Mouse (Mus musculus): ENCODE results near the gene Adh1. TPM values are rescaled to one million over a fixed set of nuclear protein-coding genes. Genes with fewer than 3 reads are reported as not detected.

The Adh1 gene
- polyA plus RNA-seq, 1 experiment from 2014 or later = 86.9 TPM

DNA sequence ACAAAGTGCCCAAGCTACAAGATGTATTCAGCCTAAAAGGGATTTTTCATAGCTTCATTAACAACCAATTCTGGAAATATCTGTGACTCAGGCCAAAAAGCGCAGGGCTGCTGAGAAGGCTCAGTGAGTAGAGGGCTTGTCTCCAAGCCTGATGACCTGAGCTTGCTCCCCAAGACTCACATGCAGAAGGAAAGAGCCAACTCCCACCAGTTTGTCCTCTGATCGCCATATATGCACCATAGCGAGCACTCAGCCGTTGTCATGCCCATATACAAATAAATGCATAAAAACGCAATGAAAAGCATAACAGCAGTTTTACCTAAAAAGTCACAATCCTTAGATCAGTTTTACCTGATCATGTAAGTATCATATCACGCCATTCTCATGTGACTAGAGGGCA, 34.3 kb upstream of the Adh1 start:
- H3K27me3 ChIP-seq = no peaks in the 10 kb centered on the region
- H3K27ac ChIP-seq = no peak overlapping the region
- no peak overlapping the region for H3K4me3 ChIP-seq (replicated peaks)
- 0 out of 2 replicates have a peak, but pooled peaks cover 6% of the 10 kb centered on the region for H3K4me1 ChIP-seq
- no peaks in the 10 kb centered on the region for H3K36me3 ChIP-seq
- WGBS = 94% methylated on average over 6 of the region's 6 CpGs
- H3K9me3 ChIP-seq (replicated peaks) = no peaks in the 10 kb centered on the region
- no peak overlapping the region for H3K4me2 ChIP-seq
- no peak for ATAC-seq (replicated peaks; ENCODE audit: low FRiP score)
- no peak overlapping the region for H3K9ac ChIP-seq

- Histone ChIP-seq H3K4me2 (no peak overlapping the region), H3K27me3 (no peaks in the 10 kb centered on the region), H3K27ac (no peak overlapping the region), H3K36me3 (no peaks in the 10 kb centered on the region), H3K4me3 (replicated peaks) (no peak overlapping the region), H3K4me1 (0 out of 2 replicates have a peak, but pooled peaks cover 6% of the 10 kb centered on the region), H3K9me3 (replicated peaks) (no peaks in the 10 kb centered on the region), H3K9ac (no peak overlapping the region)
- WGBS = 95% methylated on average over 2 of the region's 2 CpGs
- ATAC-seq (replicated peaks; ENCODE audit: low FRiP score) = no peak
These were observed 33.7 kb upstream of the Adh1 start for GRCm38 (mm10) chr3:138227082-138227481.

- Histone ChIP-seq H3K27ac (no peak overlapping the region), H3K36me3 (no peaks in the 10 kb centered on the region), H3K9ac (no peak overlapping the region), H3K4me3 (replicated peaks) (no peak overlapping the region), H3K9me3 (replicated peaks) (no peaks in the 10 kb centered on the region), H3K27me3 (no peaks in the 10 kb centered on the region), H3K4me2 (no peak overlapping the region), H3K4me1 (0 out of 2 replicates have a peak, but pooled peaks cover 6% of the 10 kb centered on the region)
- WGBS = 88% methylated on average over 8 of the region's 8 CpGs
- no peak for ATAC-seq (replicated peaks; ENCODE audit: low FRiP score)
These were observed 33.0 kb upstream of the Adh1 start for GRCm38 (mm10) chr3:138227782-138228181.

DNA sequence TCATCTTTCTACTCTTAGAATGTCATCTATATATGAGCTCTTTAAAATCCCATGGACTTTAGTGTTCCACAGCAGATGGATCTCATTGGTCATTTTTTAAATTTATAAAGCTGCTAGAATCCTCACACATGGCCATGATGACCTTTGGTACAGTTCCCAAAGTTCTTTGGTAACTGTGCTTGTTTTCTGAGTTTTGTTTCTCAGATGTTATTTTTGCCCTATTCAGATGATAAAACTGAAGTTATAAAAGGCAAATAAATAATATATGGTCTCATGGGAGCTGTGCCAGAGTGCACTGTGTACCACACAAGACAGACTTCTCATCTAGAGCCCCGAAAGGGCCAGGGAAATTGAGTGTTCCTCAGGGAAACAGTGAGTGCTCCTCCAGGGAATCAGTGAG, 31.3 kb upstream of the Adh1 start:
- WGBS = 74% methylated on average over 1 of the region's 1 CpGs
- no peak overlapping the region for H3K27ac ChIP-seq
- H3K4me2 ChIP-seq = no peak overlapping the region
- no peak for ATAC-seq (replicated peaks; ENCODE audit: low FRiP score)
- H3K36me3 ChIP-seq = no peaks in the 10 kb centered on the region
- H3K27me3 ChIP-seq = no peaks in the 10 kb centered on the region
- 0 out of 2 replicates have a peak, but pooled peaks cover 4% of the 10 kb centered on the region for H3K4me1 ChIP-seq
- H3K9me3 ChIP-seq (replicated peaks) = no peaks in the 10 kb centered on the region
- H3K4me3 ChIP-seq (replicated peaks) = no peak overlapping the region
- H3K9ac ChIP-seq = no peak overlapping the region

GRCm38 (mm10) chr3:138230266-138230665, 30.5 kb upstream of the Adh1 start:
- Histone ChIP-seq H3K4me3 (replicated peaks) (no peak overlapping the region), H3K9ac (no peak overlapping the region), H3K36me3 (no peaks in the 10 kb centered on the region), H3K27ac (no peak overlapping the region), H3K9me3 (replicated peaks) (no peaks in the 10 kb centered on the region), H3K4me2 (no peak overlapping the region), H3K27me3 (no peaks in the 10 kb centered on the region), H3K4me1 (0 out of 2 replicates have a peak, but pooled peaks cover 3% of the 10 kb centered on the region)
- no peak for ATAC-seq (replicated peaks; ENCODE audit: low FRiP score)
- 88% methylated on average over 3 of the region's 3 CpGs for WGBS

DNA sequence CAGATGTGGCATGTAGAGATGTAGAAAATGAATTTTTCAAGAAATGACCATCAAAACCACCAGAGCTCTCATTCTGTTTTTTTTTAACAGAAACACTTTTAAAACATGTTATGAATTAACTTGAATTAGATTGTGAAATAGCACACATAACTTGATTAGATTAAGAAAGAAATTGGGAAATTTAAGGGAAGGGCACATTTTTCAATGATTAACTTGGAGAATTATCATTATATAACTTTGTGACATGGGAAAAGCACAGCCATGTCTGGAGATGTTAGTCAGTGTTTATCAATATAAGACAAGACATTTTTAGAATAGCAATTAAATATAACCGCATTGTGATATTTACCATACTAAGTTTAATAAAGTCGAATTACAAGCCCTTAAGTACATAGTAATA, 29.3 kb upstream of the Adh1 start:
- no peak overlapping the region for H3K4me2 ChIP-seq
- H3K4me1 ChIP-seq = no peaks in the 10 kb centered on the region
- H3K27ac ChIP-seq = no peak overlapping the region
- no peaks in the 10 kb centered on the region for H3K36me3 ChIP-seq
- H3K27me3 ChIP-seq = no peaks in the 10 kb centered on the region
- WGBS = 86% methylated on average over 2 of the region's 2 CpGs
- ATAC-seq (replicated peaks; ENCODE audit: low FRiP score) = no peak
- no peaks in the 10 kb centered on the region for H3K9me3 ChIP-seq (replicated peaks)
- no peak overlapping the region for H3K9ac ChIP-seq
- no peak overlapping the region for H3K4me3 ChIP-seq (replicated peaks)

GRCm38 (mm10) chr3:138236546-138237163, 24.1 kb upstream of the Adh1 start:
- H3K27ac ChIP-seq = peak overlapping the region; percentile 56
- H3K4me3 ChIP-seq (replicated peaks) = no peak overlapping the region
- no peaks in the 10 kb centered on the region for H3K27me3 ChIP-seq
- no peaks in the 10 kb centered on the region for H3K36me3 ChIP-seq
- WGBS = 55% methylated on average over 11 of the region's 11 CpGs
- H3K4me1 ChIP-seq = peaks cover 13% of the 10 kb centered on the region
- no peak overlapping the region for H3K9ac ChIP-seq
- no peaks in the 10 kb centered on the region for H3K9me3 ChIP-seq (replicated peaks)
- no peak overlapping the region for H3K4me2 ChIP-seq
- ATAC-seq (replicated peaks; ENCODE audit: low FRiP score) = no peak

DNA sequence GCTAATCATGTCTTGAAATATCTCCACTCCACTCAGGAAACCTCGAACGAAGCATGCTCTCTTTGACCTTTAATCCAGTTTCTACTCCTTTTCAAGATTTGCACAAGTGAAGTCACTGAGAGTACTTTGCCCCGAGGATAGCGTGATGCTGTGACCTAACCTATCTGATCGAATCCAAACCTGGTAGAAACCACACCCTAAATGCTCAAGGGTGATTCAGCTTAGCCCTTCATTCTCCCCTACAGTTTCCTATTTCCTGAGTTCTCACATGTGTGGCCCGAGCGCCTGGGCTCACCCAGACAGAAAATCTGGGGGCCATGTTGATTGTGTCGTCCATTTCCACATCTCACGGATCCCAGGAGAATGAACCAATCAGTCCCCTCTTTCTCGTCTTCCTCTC, 22.7 kb upstream of the Adh1 start:
- no peaks in the 10 kb centered on the region for H3K27me3 ChIP-seq
- H3K9ac ChIP-seq = no peak overlapping the region
- no peak overlapping the region for H3K4me3 ChIP-seq (replicated peaks)
- H3K36me3 ChIP-seq = no peaks in the 10 kb centered on the region
- H3K4me1 ChIP-seq = peaks cover 21% of the 10 kb centered on the region
- no peak overlapping the region for H3K27ac ChIP-seq
- H3K4me2 ChIP-seq = no peak overlapping the region
- WGBS = 79% methylated on average over 10 of the region's 10 CpGs
- H3K9me3 ChIP-seq (replicated peaks) = no peaks in the 10 kb centered on the region
- no peak for ATAC-seq (replicated peaks; ENCODE audit: low FRiP score)

GRCm38 (mm10) chr3:138239461-138239860, 21.3 kb upstream of the Adh1 start:
- no peaks in the 10 kb centered on the region for H3K36me3 ChIP-seq
- H3K4me2 ChIP-seq = no peak overlapping the region
- H3K9ac ChIP-seq = no peak overlapping the region
- no peak for ATAC-seq (replicated peaks; ENCODE audit: low FRiP score)
- 86% methylated on average over 6 of the region's 6 CpGs for WGBS
- no peaks in the 10 kb centered on the region for H3K9me3 ChIP-seq (replicated peaks)
- H3K27ac ChIP-seq = no peak overlapping the region
- H3K27me3 ChIP-seq = no peaks in the 10 kb centered on the region
- no peak overlapping the region for H3K4me3 ChIP-seq (replicated peaks)
- peaks cover 22% of the 10 kb centered on the region for H3K4me1 ChIP-seq

DNA sequence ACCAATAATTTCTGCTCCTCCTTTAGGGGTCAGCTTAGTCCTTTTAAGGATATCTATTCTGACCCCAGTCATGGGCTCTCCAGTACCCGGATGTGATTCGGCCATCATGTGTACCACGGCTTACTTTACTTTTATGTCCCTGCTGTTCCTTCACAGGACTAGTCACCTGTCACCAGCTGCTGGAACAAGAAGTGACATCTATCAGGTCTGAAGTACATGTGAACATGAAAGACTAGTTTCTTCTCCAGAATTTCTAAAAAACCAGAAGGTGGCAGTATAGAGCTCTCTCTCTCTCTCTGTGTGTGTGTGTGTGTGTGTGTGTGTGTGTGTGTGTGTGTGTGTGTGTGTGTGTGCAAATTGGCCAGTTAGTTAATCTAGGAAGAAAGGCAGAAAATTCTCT, 20.4 kb upstream of the Adh1 start:
- Histone ChIP-seq H3K4me3 (replicated peaks) (no peak overlapping the region), H3K27me3 (no peaks in the 10 kb centered on the region), H3K4me1 (peaks cover 25% of the 10 kb centered on the region), H3K4me2 (no peak overlapping the region), H3K9me3 (replicated peaks) (no peaks in the 10 kb centered on the region), H3K36me3 (no peaks in the 10 kb centered on the region), H3K27ac (no peak overlapping the region), H3K9ac (no peak overlapping the region)
- WGBS = 76% methylated on average over 3 of the region's 3 CpGs
- no peak for ATAC-seq (replicated peaks; ENCODE audit: low FRiP score)

GRCm38 (mm10) chr3:138240942-138241341, 19.8 kb upstream of the Adh1 start:
- H3K9ac ChIP-seq = no peak overlapping the region
- H3K4me3 ChIP-seq (replicated peaks) = no peak overlapping the region

DNA sequence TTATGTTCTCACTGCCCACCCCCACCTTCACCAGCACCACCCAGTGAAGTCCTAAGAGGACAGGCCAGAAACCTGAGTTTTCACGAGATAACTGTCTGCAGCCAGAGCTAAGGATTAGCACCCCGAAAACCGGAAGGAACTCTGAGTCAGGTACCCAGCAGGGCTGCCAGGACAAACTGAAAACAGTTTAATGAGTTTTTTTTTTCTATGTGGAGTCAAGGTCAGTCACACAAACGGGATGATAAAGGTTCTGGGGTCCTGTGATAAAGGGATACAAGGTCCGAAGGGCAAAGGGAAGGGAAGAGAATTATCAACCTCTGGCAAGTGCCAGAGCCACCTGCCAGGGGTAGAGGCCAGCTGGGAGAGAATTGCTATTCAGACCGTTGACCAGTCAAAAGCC, 19.4 kb upstream of the Adh1 start:
- H3K9ac ChIP-seq = no peak overlapping the region
- no peak overlapping the region for H3K4me2 ChIP-seq
- no peaks in the 10 kb centered on the region for H3K36me3 ChIP-seq
- 43% methylated on average over 6 of the region's 6 CpGs for WGBS
- no peak overlapping the region for H3K4me3 ChIP-seq (replicated peaks)
- peak overlapping the region; percentile 29 for H3K27ac ChIP-seq
- H3K4me1 ChIP-seq = peaks cover 26% of the 10 kb centered on the region
- no peak for ATAC-seq (replicated peaks; ENCODE audit: low FRiP score)
- H3K9me3 ChIP-seq (replicated peaks) = no peaks in the 10 kb centered on the region
- no peaks in the 10 kb centered on the region for H3K27me3 ChIP-seq

More at GRCm38 (mm10) chr3:138240942-138241341, 19.8 kb upstream of the Adh1 start:
- Histone ChIP-seq H3K9me3 (replicated peaks) (no peaks in the 10 kb centered on the region), H3K27me3 (no peaks in the 10 kb centered on the region), H3K27ac (peak overlapping the region; percentile 29), H3K36me3 (no peaks in the 10 kb centered on the region), H3K4me2 (no peak overlapping the region), H3K4me1 (peaks cover 25% of the 10 kb centered on the region)
- WGBS = 26% methylated on average over 5 of the region's 5 CpGs
- peak; percentile 27; the same call in 1 of the 2 replicates for ATAC-seq (replicated peaks; ENCODE audit: low FRiP score)

Measured in kidney, embryonic 15.5 days (tissue).